Mouse (Mus musculus) MEL (cell line): ENCODE results near the gene Lrrc25. TPM values are rescaled to one million over a fixed set of nuclear protein-coding genes. Genes with fewer than 3 reads are reported as not detected.

Experiments
- DNase-seq: peaks from one replicate; pipeline ENCODE4 v3.0.0; 2011; ENCODE audit warnings: low read depth, low spot score
- H3K27ac ChIP-seq: 2 replicates; pipeline ENCODE4 v1.5.1; 2012; ENCODE audit warnings: low read depth, mild to moderate bottlenecking, control low read depth, low read length, moderate library complexity; ENCODE audit not compliant: control insufficient read depth
- H3K27me3 ChIP-seq, 2 experiments: fragments of 150-350 bp in 1 of 2; sonication (generic) in 1 of 2; 2 replicates each; pipeline ENCODE4 v1.6.1; 2012; ENCODE audit warnings: low read length in 2 of 2, mild to moderate bottlenecking in 2 of 2, improper control_type of control experiment in 1 of 2, moderate library complexity in 1 of 2; ENCODE audit not compliant: insufficient read depth in 2 of 2, control insufficient read depth in 1 of 2
- H3K36me3 ChIP-seq, 2 experiments: 2 replicates each; pipeline ENCODE4 v1.6.1; 2012 to 2014; ENCODE audit warnings: low read length in 2 of 2, improper control_type of control experiment in 1 of 2, inconsistent platforms in 1 of 2, mild to moderate bottlenecking in 1 of 2; ENCODE audit not compliant: insufficient read depth in 2 of 2, control insufficient read depth in 1 of 2
- H3K4me1 ChIP-seq, 2 experiments: fragments of 150-350 bp in 1 of 2; sonication (generic) in 1 of 2; 2 replicates each; pipeline ENCODE4 v1.6.1; 2012; ENCODE audit warnings: low read length in 2 of 2, improper control_type of control experiment in 1 of 2, mild to moderate bottlenecking in 1 of 2; ENCODE audit not compliant: insufficient read depth in 2 of 2, control insufficient read depth in 1 of 2
- H3K4me3 ChIP-seq, 2 experiments: fragments of 150-350 bp in 1 of 2; sonication (generic) in 1 of 2; 2 replicates each; pipeline ENCODE4 v1.5.1; 2012; ENCODE audit warnings: low read depth in 2 of 2, low read length in 2 of 2, mild to moderate bottlenecking in 2 of 2, moderate library complexity in 2 of 2, control low read depth in 1 of 2, improper control_type of control experiment in 1 of 2; ENCODE audit not compliant: control insufficient read depth in 1 of 2, insufficient read depth in 1 of 2
- H3K79me2 ChIP-seq: 2 replicates; pipeline ENCODE4 v1.6.1; 2012; ENCODE audit warnings: mild to moderate bottlenecking, low read length, moderate library complexity; ENCODE audit not compliant: control insufficient read depth, poor library complexity, insufficient read depth
- H3K9ac ChIP-seq: 2 replicates; pipeline ENCODE4 v1.6.1; 2012; ENCODE audit warnings: low read depth, mild to moderate bottlenecking, control low read depth, low read length, moderate library complexity; ENCODE audit not compliant: control insufficient read depth, poor library complexity, severe bottlenecking
- H3K9me3 ChIP-seq: fragments of 150-350 bp; sonication (generic); replicated peaks from 2 replicates; pipeline ENCODE4 v1.6.1; 2012; ENCODE audit warnings: mild to moderate bottlenecking, low read length, improper control_type of control experiment, moderate library complexity; ENCODE audit not compliant: insufficient read depth
- BHLHE40 ChIP-seq: IDR thresholded peaks from 2 replicates; pipeline ENCODE4 v1.6.1; 2012; ENCODE audit warnings: low read depth, mild to moderate bottlenecking, inconsistent platforms, low read length, improper control_type of control experiment, borderline replicate concordance
- CHD1 ChIP-seq: IDR thresholded peaks from 2 replicates; pipeline ENCODE4 v1.6.1; 2012; ENCODE audit warnings: low read depth, mild to moderate bottlenecking, inconsistent platforms, low read length, improper control_type of control experiment
- CTCF ChIP-seq, 3 experiments: IDR thresholded peaks in 2 of 3; conservative IDR thresholded peaks in 1 of 3; 2 replicates each; pipeline ENCODE4 v1.5.1; 2011 to 2012; ENCODE audit warnings: low read length in 3 of 3, low read depth in 2 of 3, mild to moderate bottlenecking in 2 of 3, improper control_type of control experiment in 1 of 3, inconsistent platforms in 1 of 3, mixed read lengths in 1 of 3, moderate library complexity in 1 of 3; ENCODE audit not compliant: control insufficient read depth in 1 of 3, insufficient read depth in 1 of 3, poor library complexity in 1 of 3, severe bottlenecking in 1 of 3
- E2F4 ChIP-seq: IDR thresholded peaks from 2 replicates; pipeline ENCODE4 v1.6.1; 2011; ENCODE audit warnings: low read depth, low read length, improper control_type of control experiment, borderline replicate concordance
- EP300 ChIP-seq, 2 experiments: IDR thresholded peaks; 2 replicates each; pipeline ENCODE4 v1.6.1; 2011; ENCODE audit warnings: improper control_type of control experiment in 2 of 2, low read length in 2 of 2, low read depth in 1 of 2, mild to moderate bottlenecking in 1 of 2
- GATA1 ChIP-seq: IDR thresholded peaks from 2 replicates; pipeline ENCODE4 v1.6.1; 2011; ENCODE audit warnings: low read depth, low read length, improper control_type of control experiment
- HCFC1 ChIP-seq: IDR thresholded peaks from 2 replicates; pipeline ENCODE4 v1.6.1; 2012; ENCODE audit warnings: low read depth, mild to moderate bottlenecking, inconsistent platforms, low read length, improper control_type of control experiment, moderate library complexity
- MAFK ChIP-seq: IDR thresholded peaks from 2 replicates; pipeline ENCODE4 v1.6.1; 2011; ENCODE audit warnings: low read depth, mild to moderate bottlenecking, low read length, improper control_type of control experiment, borderline replicate concordance
- MAX ChIP-seq: IDR thresholded peaks from 2 replicates; pipeline ENCODE4 v1.6.1; 2011; ENCODE audit warnings: low read length, improper control_type of control experiment
- MAZ ChIP-seq: IDR thresholded peaks from 2 replicates; pipeline ENCODE4 v1.6.1; 2012; ENCODE audit warnings: low read depth, mild to moderate bottlenecking, inconsistent platforms, low read length, improper control_type of control experiment
- MEF2A ChIP-seq: IDR thresholded peaks from 2 replicates; pipeline ENCODE4 v1.6.1; 2014; ENCODE audit warnings: low read depth, mild to moderate bottlenecking, inconsistent platforms, low read length, improper control_type of control experiment; ENCODE audit not compliant: poor library complexity, insufficient replicate concordance, severe bottlenecking; ENCODE audit errors: extremely low read depth
- MXI1 ChIP-seq: IDR thresholded peaks from 2 replicates; pipeline ENCODE4 v1.6.1; 2011; ENCODE audit warnings: mild to moderate bottlenecking, low read depth, low read length, improper control_type of control experiment
- MYB ChIP-seq: IDR thresholded peaks from 2 replicates; pipeline ENCODE4 v1.6.1; 2011; ENCODE audit warnings: mild to moderate bottlenecking, low read depth, low read length, improper control_type of control experiment
- MYC ChIP-seq: IDR thresholded peaks from 2 replicates; pipeline ENCODE4 v1.6.1; 2011; ENCODE audit warnings: low read depth, mild to moderate bottlenecking, low read length, improper control_type of control experiment, moderate library complexity
- NELFE ChIP-seq: IDR thresholded peaks from 2 replicates; pipeline ENCODE4 v1.6.1; 2011; ENCODE audit warnings: low read depth, low read length, improper control_type of control experiment
- POLR2A ChIP-seq, 2 experiments: IDR thresholded peaks; 2 replicates each; pipeline ENCODE4 v1.6.1; 2011 to 2012; ENCODE audit warnings: low read length in 2 of 2, mild to moderate bottlenecking in 2 of 2, control low read depth in 1 of 2, improper control_type of control experiment in 1 of 2, low read depth in 1 of 2, moderate library complexity in 1 of 2; ENCODE audit not compliant: control insufficient read depth in 1 of 2, insufficient read depth in 1 of 2, poor library complexity in 1 of 2
- POLR2AphosphoS2 ChIP-seq: IDR thresholded peaks from 2 replicates; pipeline ENCODE4 v1.6.1; 2011; ENCODE audit warnings: low read length, improper control_type of control experiment
- POLR2AphosphoS5 ChIP-seq: IDR thresholded peaks from 2 replicates; pipeline ENCODE4 v1.6.1; 2012; ENCODE audit warnings: low read depth, borderline replicate concordance, mild to moderate bottlenecking, inconsistent platforms, low read length, moderate library complexity, mixed read lengths
- RAD21 ChIP-seq: IDR thresholded peaks from 2 replicates; pipeline ENCODE4 v1.6.1; 2011; ENCODE audit warnings: mild to moderate bottlenecking, low read depth, low read length, improper control_type of control experiment
- RCOR1 ChIP-seq: IDR thresholded peaks from 2 replicates; pipeline ENCODE4 v1.6.1; 2012; ENCODE audit warnings: low read depth, mild to moderate bottlenecking, inconsistent platforms, low read length, improper control_type of control experiment
- SMC3 ChIP-seq: IDR thresholded peaks from 2 replicates; pipeline ENCODE4 v1.6.1; 2011; ENCODE audit warnings: low read depth, low read length, improper control_type of control experiment
- TBP ChIP-seq: IDR thresholded peaks from 2 replicates; pipeline ENCODE4 v1.8.0; 2011; ENCODE audit warnings: low read depth, low read length, improper control_type of control experiment
- USF1 ChIP-seq: IDR thresholded peaks from 2 replicates; pipeline ENCODE4 v1.6.1; 2014; ENCODE audit warnings: low read depth, mild to moderate bottlenecking, inconsistent platforms, low read length, improper control_type of control experiment, moderate library complexity
- USF2 ChIP-seq, 2 experiments: IDR thresholded peaks; 2 replicates each; pipeline ENCODE4 v1.6.1; 2011 to 2012; ENCODE audit warnings: improper control_type of control experiment in 2 of 2, low read length in 2 of 2, borderline replicate concordance in 1 of 2, inconsistent platforms in 1 of 2, low read depth in 1 of 2, mild to moderate bottlenecking in 1 of 2; ENCODE audit not compliant: insufficient read depth in 1 of 2
- ZC3H11A ChIP-seq: IDR thresholded peaks from 2 replicates; pipeline ENCODE4 v1.6.1; 2012; ENCODE audit warnings: low read depth, mild to moderate bottlenecking, inconsistent platforms, low read length, improper control_type of control experiment
- ZKSCAN1 ChIP-seq: IDR thresholded peaks from 2 replicates; pipeline ENCODE4 v1.6.1; 2012; ENCODE audit warnings: low read depth, mild to moderate bottlenecking, inconsistent platforms, low read length, improper control_type of control experiment, moderate library complexity
- ZMIZ1 ChIP-seq: IDR thresholded peaks from 2 replicates; pipeline ENCODE4 v1.6.1; 2012; ENCODE audit warnings: low read depth, mild to moderate bottlenecking, inconsistent platforms, low read length, improper control_type of control experiment, moderate library complexity
- polyA plus RNA-seq, 2 experiments: library from polyadenylated mRNA; stranded (reverse) in 1 of 2; unstranded in 1 of 2; fragments of >175 nt in 1 of 2; fragments of >200 nt in 1 of 2; gene quantifications; 2 replicates each; pipeline versions ENCODE4 v1.2.1 to v1.2.4; 2012; ENCODE audit warnings: low replicate concordance in 2 of 2, low read depth in 1 of 2; ENCODE audit not compliant: insufficient read length in 2 of 2, insufficient read depth in 1 of 2, missing spikeins in 1 of 2
- total RNA-seq: library from RNA; depleted of rRNA; stranded (reverse); fragments of 300-350 nt; gene quantifications from 2 replicates; pipeline ENCODE4 v1.2.3, GENCODE M21; 2012

The Lrrc25 gene
- total and polyA plus RNA-seq, 3 experiments: 0.39 to 1.1 TPM; not detected in 1

DNA sequence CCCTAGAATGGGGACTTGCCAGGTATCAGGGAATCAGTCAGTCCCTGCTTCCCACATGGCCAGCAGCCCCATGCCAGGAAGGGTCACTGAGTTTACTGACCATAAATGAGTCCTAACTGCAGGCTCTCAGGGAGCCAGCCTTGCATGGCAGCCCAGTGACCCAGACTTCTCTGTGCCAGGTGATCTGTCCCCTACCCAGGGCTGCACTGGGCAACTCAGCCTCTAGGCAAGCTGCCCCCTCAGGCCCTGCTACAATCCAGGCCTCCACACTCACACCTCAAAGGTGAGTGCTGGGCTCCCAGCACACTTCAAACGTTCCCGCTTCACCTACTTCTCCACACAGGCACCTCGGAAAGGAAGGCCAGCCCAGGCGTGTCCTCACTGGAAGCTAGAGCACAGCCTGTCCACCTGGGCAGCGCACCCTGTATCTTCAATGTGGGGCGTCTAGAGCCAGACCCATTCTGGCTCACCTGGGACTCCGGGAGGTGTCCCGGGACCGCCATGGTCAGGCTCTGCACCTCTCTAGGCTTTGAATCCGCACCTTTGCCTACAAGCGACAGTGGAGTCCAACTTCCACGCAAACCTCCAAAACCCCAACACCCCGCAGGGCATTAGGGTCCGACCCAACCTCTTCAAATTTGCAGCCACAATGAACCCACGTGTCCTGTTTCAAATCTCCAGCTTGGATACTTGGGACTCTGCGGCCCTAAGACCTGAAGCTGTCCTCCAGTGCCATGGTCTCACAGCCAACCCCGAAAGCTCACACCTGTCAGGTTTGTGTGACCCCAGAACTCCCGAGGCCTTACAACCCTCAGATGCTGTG is 9.0 kb upstream of the Lrrc25 start:
- peak overlapping the region; percentile 88 to 92 for H3K4me3 ChIP-seq
- H3K27me3 ChIP-seq: no peaks in the 10 kb centered on the region
- TF ChIP-seq MAZ: no peak
- no peak for TF ChIP-seq ZKSCAN1
- no peak for TF ChIP-seq GATA1
- no peak for TF ChIP-seq RAD21
- no peak for TF ChIP-seq EP300 (IDR thresholded peaks at IDR 0.05; ENCODE audit: low read depth in 1 of 2, low read length in 2 of 2)
- no peak for TF ChIP-seq ZMIZ1
- TF ChIP-seq MAX: no peak
- no peak for TF ChIP-seq SMC3
- TF ChIP-seq USF1: no peak
- TF ChIP-seq POLR2AphosphoS2: no peak
- no peak for TF ChIP-seq MEF2A
- TF ChIP-seq MXI1: no peak
- H3K9me3 ChIP-seq: no peaks in the 10 kb centered on the region
- H3K79me2 ChIP-seq: peaks cover 29% of the 10 kb centered on the region
- H3K36me3 ChIP-seq: no peaks in the 10 kb centered on the region; a peak in 2 of 4 replicates
- peak overlapping the region; percentile 71; the same call in 1 of the 2 replicates for H3K27ac ChIP-seq
- H3K9ac ChIP-seq: peak overlapping the region; percentile 96; the same call in 1 of the 2 replicates
- DNase-seq: peak; percentile 42
- peaks cover 0 to 8% of the 10 kb centered on the region in 2 experiments; a peak in 3 of 4 replicates for H3K4me1 ChIP-seq

- peaks cover 0 to 8% of the 10 kb centered on the region in 2 experiments; a peak in 3 of 4 replicates for H3K4me1 ChIP-seq
- H3K27me3 ChIP-seq: no peaks in the 10 kb centered on the region
- peaks cover 29% of the 10 kb centered on the region for H3K79me2 ChIP-seq
- H3K27ac ChIP-seq: peak overlapping the region; percentile 71
- peak overlapping the region; percentile 88 to 92 for H3K4me3 ChIP-seq
- DNase-seq: no peak
- H3K36me3 ChIP-seq: no peaks in the 10 kb centered on the region; a peak in 1 of 4 replicates
- H3K9ac ChIP-seq: peak overlapping the region; percentile 96
- no peaks in the 10 kb centered on the region for H3K9me3 ChIP-seq
- no peak for TF ChIP-seq POLR2A (IDR thresholded peaks at IDR 0.05; ENCODE audit: control insufficient read depth in 1 of 2, insufficient read depth in 1 of 2, low read depth in 1 of 2, low read length in 2 of 2, poor library complexity in 1 of 2)
- TF ChIP-seq POLR2AphosphoS5: no peak
- no peak for TF ChIP-seq MAFK
- TF ChIP-seq EP300 (IDR thresholded peaks at IDR 0.05; ENCODE audit: low read depth in 1 of 2, low read length in 2 of 2): no peak
- no peak for TF ChIP-seq RCOR1
- no peak for TF ChIP-seq NELFE
- TF ChIP-seq HCFC1: no peak
- no peak for TF ChIP-seq CTCF (IDR thresholded peaks at IDR 0.05 in 2 of 3, conservative IDR thresholded peaks at IDR 0.05 in 1 of 3; ENCODE audit: control insufficient read depth in 1 of 3, insufficient read depth in 1 of 3, low read depth in 2 of 3, low read length in 3 of 3, poor library complexity in 1 of 3, severe bottlenecking in 1 of 3)
- TF ChIP-seq MYB: no peak
- TF ChIP-seq USF1: peak; percentile 76
- TF ChIP-seq MXI1: no peak
- TF ChIP-seq CHD1: no peak
- no peak for TF ChIP-seq RAD21
- no peak for TF ChIP-seq ZC3H11A
- no peak for TF ChIP-seq BHLHE40
- TF ChIP-seq SMC3: no peak
- TF ChIP-seq GATA1: no peak
- TF ChIP-seq TBP: no peak
- 0 out of 4 replicates have a peak, but pooled peaks of 1 of the 2 experiments have one; percentile 6 for TF ChIP-seq USF2 (IDR thresholded peaks at IDR 0.05; ENCODE audit: borderline replicate concordance in 1 of 2, insufficient read depth in 1 of 2, low read depth in 1 of 2, low read length in 2 of 2)
- 0 out of 2 replicates have a peak, but pooled peaks have one; percentile 28 for TF ChIP-seq MAZ
- TF ChIP-seq MYC: no peak
- no peak for TF ChIP-seq E2F4
Measured at GRCm38 (mm10) chr8:70607603-70607897, 8.4 kb upstream of the Lrrc25 start.
